Mouse (Mus musculus): ENCODE measurements at regions not wholly inside any gene's neighbourhood (a gene's known extent, or its start where the extent isn't known, plus 50 kb on each side); places are given as distances from the start of the nearest gene placed in this dataset.

DNA sequence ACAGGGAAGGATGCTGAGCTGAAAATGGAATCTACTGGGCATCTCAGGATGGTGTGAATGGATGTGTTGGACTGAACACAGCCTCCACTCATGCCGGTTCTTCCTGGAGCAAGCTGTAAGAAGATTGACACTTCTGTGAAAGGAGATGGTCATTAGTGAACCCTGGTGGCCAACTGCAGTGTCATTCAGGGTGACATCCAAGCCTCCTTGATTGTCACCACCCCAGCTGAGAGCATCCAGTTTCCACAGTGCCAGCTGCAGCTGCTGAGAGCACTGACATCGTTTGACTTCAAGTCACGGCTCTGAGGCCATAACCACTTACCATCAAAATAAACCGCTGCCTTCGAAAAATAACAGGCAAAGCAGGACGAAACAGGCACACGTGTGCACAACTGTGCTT, 121.9 kb upstream of the Agap1 start:
- Histone ChIP-seq H3K9ac (ENCODE audit: low read depth, low read length) (no peak overlapping the region), H3K27me3 (ENCODE audit: control insufficient read depth, insufficient read depth, low read length) (no peaks in the 10 kb centered on the region), H3K9me3 (replicated peaks; ENCODE audit: control insufficient read depth, low read length) (no peaks in the 10 kb centered on the region), H3K36me3 (ENCODE audit: control insufficient read depth, insufficient read depth, low read length) (no peaks in the 10 kb centered on the region), H3K4me2 (no peak overlapping the region), H3K4me1 (ENCODE audit: control insufficient read depth, insufficient read depth, low read length) (no peaks in the 10 kb centered on the region), H3K27ac (ENCODE audit: low read depth, low read length) (no peak overlapping the region), H3K4me3 (ENCODE audit: low read depth, low read length) (no peak overlapping the region)
- no peak for ATAC-seq (replicated peaks; ENCODE audit: insufficient number of reproducible peaks, low FRiP score, low TSS enrichment)
- WGBS (ENCODE audit: insufficient replicate concordance): 68% methylated on average over 7 of the region's 7 CpGs

DNA sequence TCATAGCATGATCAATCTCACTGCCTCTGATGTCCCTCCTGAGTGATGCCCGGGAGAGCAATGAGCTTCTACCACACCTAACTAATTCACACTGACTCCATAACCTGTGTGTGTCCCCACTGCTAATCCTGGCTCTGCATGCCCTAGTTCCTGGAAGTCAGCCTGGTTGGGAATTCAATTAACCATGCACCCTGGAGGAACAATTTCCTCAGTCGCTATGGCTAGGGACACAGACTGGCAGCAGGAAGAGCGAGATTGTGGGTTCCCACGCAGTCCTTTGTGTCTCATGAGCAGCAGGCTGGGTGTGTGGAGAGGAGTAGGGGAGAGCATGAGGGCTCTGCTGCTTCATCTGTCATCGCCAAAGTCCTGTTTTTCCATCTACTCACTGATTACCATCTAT, 116.7 kb upstream of the Agap1 start:
- WGBS (ENCODE audit: insufficient replicate concordance): 64% methylated on average over 5 of the region's 5 CpGs
- no peak overlapping the region for H3K4me2 ChIP-seq
- ATAC-seq (replicated peaks; ENCODE audit: insufficient number of reproducible peaks, low FRiP score, low TSS enrichment): no peak
- no peaks in the 10 kb centered on the region for H3K27me3 ChIP-seq (ENCODE audit: control insufficient read depth, insufficient read depth, low read length)
- H3K27ac ChIP-seq (ENCODE audit: low read depth, low read length): no peak overlapping the region
- no peaks in the 10 kb centered on the region for H3K9me3 ChIP-seq (replicated peaks; ENCODE audit: control insufficient read depth, low read length)
- no peaks in the 10 kb centered on the region for H3K4me1 ChIP-seq (ENCODE audit: control insufficient read depth, insufficient read depth, low read length)
- no peak overlapping the region for H3K9ac ChIP-seq (ENCODE audit: low read depth, low read length)
- no peak overlapping the region for H3K4me3 ChIP-seq (ENCODE audit: low read depth, low read length)
- no peaks in the 10 kb centered on the region for H3K36me3 ChIP-seq (ENCODE audit: control insufficient read depth, insufficient read depth, low read length)

- Histone ChIP-seq H3K36me3 (ENCODE audit: control insufficient read depth, insufficient read depth, low read length) (no peaks in the 10 kb centered on the region), H3K4me3 (ENCODE audit: low read depth, low read length) (no peak overlapping the region), H3K4me1 (ENCODE audit: control insufficient read depth, insufficient read depth, low read length) (no peaks in the 10 kb centered on the region), H3K4me2 (no peak overlapping the region), H3K9ac (ENCODE audit: low read depth, low read length) (no peak overlapping the region), H3K27me3 (ENCODE audit: control insufficient read depth, insufficient read depth, low read length) (no peaks in the 10 kb centered on the region), H3K27ac (ENCODE audit: low read depth, low read length) (no peak overlapping the region), H3K9me3 (replicated peaks; ENCODE audit: control insufficient read depth, low read length) (no peaks in the 10 kb centered on the region)
- ATAC-seq (replicated peaks; ENCODE audit: insufficient number of reproducible peaks, low FRiP score, low TSS enrichment): no peak
- WGBS (ENCODE audit: insufficient replicate concordance): 35% methylated on average over 4 of the region's 4 CpGs
These were observed 111.8 kb upstream of the Agap1 start for GRCm38 (mm10) chr1:89342794-89343193.

GRCm38 (mm10) chr1:89344546-89344945, 110.1 kb upstream of the Agap1 start:
- H3K4me3 ChIP-seq (ENCODE audit: low read depth, low read length): no peak overlapping the region
- 37% methylated on average over 6 of the region's 6 CpGs for WGBS (ENCODE audit: insufficient replicate concordance)
- H3K9me3 ChIP-seq (replicated peaks; ENCODE audit: control insufficient read depth, low read length): no peaks in the 10 kb centered on the region
- no peaks in the 10 kb centered on the region for H3K36me3 ChIP-seq (ENCODE audit: control insufficient read depth, insufficient read depth, low read length)
- no peaks in the 10 kb centered on the region for H3K27me3 ChIP-seq (ENCODE audit: control insufficient read depth, insufficient read depth, low read length)
- ATAC-seq (replicated peaks; ENCODE audit: insufficient number of reproducible peaks, low FRiP score, low TSS enrichment): no peak
- no peaks in the 10 kb centered on the region for H3K4me1 ChIP-seq (ENCODE audit: control insufficient read depth, insufficient read depth, low read length)
- H3K9ac ChIP-seq (ENCODE audit: low read depth, low read length): no peak overlapping the region
- H3K4me2 ChIP-seq: no peak overlapping the region
- H3K27ac ChIP-seq (ENCODE audit: low read depth, low read length): no peak overlapping the region

GRCm38 (mm10) chr1:89347341-89347740, 107.3 kb upstream of the Agap1 start:
- Histone ChIP-seq H3K9ac (ENCODE audit: low read depth, low read length) (no peak overlapping the region), H3K36me3 (ENCODE audit: control insufficient read depth, insufficient read depth, low read length) (no peaks in the 10 kb centered on the region), H3K9me3 (replicated peaks; ENCODE audit: control insufficient read depth, low read length) (no peaks in the 10 kb centered on the region), H3K4me1 (ENCODE audit: control insufficient read depth, insufficient read depth, low read length) (no peaks in the 10 kb centered on the region), H3K4me3 (ENCODE audit: low read depth, low read length) (no peak overlapping the region), H3K27me3 (ENCODE audit: control insufficient read depth, insufficient read depth, low read length) (no peaks in the 10 kb centered on the region), H3K27ac (ENCODE audit: low read depth, low read length) (no peak overlapping the region), H3K4me2 (no peak overlapping the region)
- WGBS (ENCODE audit: insufficient replicate concordance): 57% methylated on average over 3 of the region's 3 CpGs
- no peak for ATAC-seq (replicated peaks; ENCODE audit: insufficient number of reproducible peaks, low FRiP score, low TSS enrichment)

GRCm38 (mm10) chr1:89352936-89353335, 101.7 kb upstream of the Agap1 start:
- no peak overlapping the region for H3K27ac ChIP-seq (ENCODE audit: low read depth, low read length)
- H3K9ac ChIP-seq (ENCODE audit: low read depth, low read length): no peak overlapping the region
- no peaks in the 10 kb centered on the region for H3K4me1 ChIP-seq (ENCODE audit: control insufficient read depth, insufficient read depth, low read length)
- H3K9me3 ChIP-seq (replicated peaks; ENCODE audit: control insufficient read depth, low read length): no peaks in the 10 kb centered on the region; the same call in 1 of the 2 replicates
- no peaks in the 10 kb centered on the region for H3K27me3 ChIP-seq (ENCODE audit: control insufficient read depth, insufficient read depth, low read length)
- no peak overlapping the region for H3K4me3 ChIP-seq (ENCODE audit: low read depth, low read length)
- H3K4me2 ChIP-seq: no peak overlapping the region
- no peaks in the 10 kb centered on the region for H3K36me3 ChIP-seq (ENCODE audit: control insufficient read depth, insufficient read depth, low read length)
- ATAC-seq (replicated peaks; ENCODE audit: insufficient number of reproducible peaks, low FRiP score, low TSS enrichment): no peak
- WGBS (ENCODE audit: insufficient replicate concordance): 59% methylated on average over 4 of the region's 4 CpGs

- Histone ChIP-seq H3K4me2 (no peak overlapping the region), H3K4me1 (ENCODE audit: control insufficient read depth, insufficient read depth, low read length) (no peaks in the 10 kb centered on the region), H3K27me3 (ENCODE audit: control insufficient read depth, insufficient read depth, low read length) (no peaks in the 10 kb centered on the region), H3K9me3 (replicated peaks; ENCODE audit: control insufficient read depth, low read length) (no peaks in the 10 kb centered on the region; the same call in 1 of the 2 replicates), H3K36me3 (ENCODE audit: control insufficient read depth, insufficient read depth, low read length) (no peaks in the 10 kb centered on the region), H3K4me3 (ENCODE audit: low read depth, low read length) (no peak overlapping the region), H3K9ac (ENCODE audit: low read depth, low read length) (no peak overlapping the region), H3K27ac (ENCODE audit: low read depth, low read length) (no peak overlapping the region)
- WGBS (ENCODE audit: insufficient replicate concordance): 57% methylated on average over 3 of the region's 3 CpGs
- ATAC-seq (replicated peaks; ENCODE audit: insufficient number of reproducible peaks, low FRiP score, low TSS enrichment): no peak
These were observed 95.3 kb upstream of the Agap1 start for GRCm38 (mm10) chr1:89359257-89359656.

GRCm38 (mm10) chr1:89364547-89365305, 89.9 kb upstream of the Agap1 start:
- H3K27ac ChIP-seq (ENCODE audit: low read depth, low read length): no peak overlapping the region
- no peak overlapping the region for H3K4me2 ChIP-seq
- 0 out of 2 replicates have a peak, but pooled peaks cover 3% of the 10 kb centered on the region for H3K4me1 ChIP-seq (ENCODE audit: control insufficient read depth, insufficient read depth, low read length)
- H3K27me3 ChIP-seq (ENCODE audit: control insufficient read depth, insufficient read depth, low read length): no peaks in the 10 kb centered on the region
- no peaks in the 10 kb centered on the region for H3K36me3 ChIP-seq (ENCODE audit: control insufficient read depth, insufficient read depth, low read length)
- 70% methylated on average over 12 of the region's 12 CpGs for WGBS (ENCODE audit: insufficient replicate concordance)
- no peak for ATAC-seq (replicated peaks; ENCODE audit: insufficient number of reproducible peaks, low FRiP score, low TSS enrichment)
- no peak overlapping the region for H3K9ac ChIP-seq (ENCODE audit: low read depth, low read length)
- no peak overlapping the region for H3K4me3 ChIP-seq (ENCODE audit: low read depth, low read length)
- H3K9me3 ChIP-seq (replicated peaks; ENCODE audit: control insufficient read depth, low read length): no peaks in the 10 kb centered on the region

- Histone ChIP-seq H3K27me3 (ENCODE audit: control insufficient read depth, insufficient read depth, low read length) (no peaks in the 10 kb centered on the region), H3K9me3 (replicated peaks; ENCODE audit: control insufficient read depth, low read length) (no peaks in the 10 kb centered on the region), H3K9ac (ENCODE audit: low read depth, low read length) (no peak overlapping the region), H3K4me2 (no peak overlapping the region), H3K36me3 (ENCODE audit: control insufficient read depth, insufficient read depth, low read length) (no peaks in the 10 kb centered on the region), H3K4me3 (ENCODE audit: low read depth, low read length) (no peak overlapping the region), H3K27ac (ENCODE audit: low read depth, low read length) (no peak overlapping the region), H3K4me1 (ENCODE audit: control insufficient read depth, insufficient read depth, low read length) (0 out of 2 replicates have a peak, but pooled peaks cover 3% of the 10 kb centered on the region)
- 71% methylated on average over 5 of the region's 5 CpGs for WGBS (ENCODE audit: insufficient replicate concordance)
- ATAC-seq (replicated peaks; ENCODE audit: insufficient number of reproducible peaks, low FRiP score, low TSS enrichment): no peak
These were observed 87.7 kb upstream of the Agap1 start for GRCm38 (mm10) chr1:89366891-89367290.
